Mouse (Mus musculus) liver, postnatal 0 days (tissue): ENCODE measurements around the gene Rin3.

ENCODE experiments used
- CTCF ChIP-seq: sonication (generic); IDR thresholded peaks from 2 replicates; pipeline ENCODE4 v1.5.1; 2016; ENCODE audit warnings: antibody characterized with exemption, low read depth
- EP300 ChIP-seq: IDR thresholded peaks from 2 replicates; pipeline ENCODE4 v1.6.1; 2016; ENCODE audit warnings: antibody characterized with exemption, low read depth, mild to moderate bottlenecking

GRCm38 (mm10) chr12:102324886-102325220, 42.0 kb downstream of the Rin3 start:
- no peak for TF ChIP-seq CTCF
- no peak for TF ChIP-seq EP300
